Mouse (Mus musculus): Measurements from ENCODE around the gene Brd7.

Gene Brd7

GRCm38 (mm10) chr8:88357226-88357933 is 4.6 kb downstream of the Brd7 start:
- no peak for DNase-seq (ENCODE audit: low read depth, low spot score)

DNA sequence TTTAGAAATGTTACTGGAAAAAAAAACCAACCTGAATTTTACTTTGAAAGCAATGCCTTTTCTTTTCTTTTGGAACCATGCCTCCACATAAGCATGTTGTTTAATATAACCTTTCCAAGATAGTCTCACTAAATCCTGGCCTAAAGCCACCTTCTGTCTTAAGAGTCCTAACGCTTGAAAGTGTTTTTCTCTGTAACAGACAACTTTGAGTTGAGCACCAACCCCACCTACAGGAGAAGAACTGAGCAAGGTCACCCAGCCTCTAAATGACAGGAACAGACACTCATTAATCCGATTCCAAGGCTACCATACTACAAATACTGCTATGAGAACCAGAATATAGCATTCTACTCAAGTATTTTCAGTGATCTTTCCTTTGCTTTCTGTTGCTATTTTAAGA is 12.9 kb downstream of the Brd7 start:
- no peak for DNase-seq (ENCODE audit: low read depth, low spot score)

DNA sequence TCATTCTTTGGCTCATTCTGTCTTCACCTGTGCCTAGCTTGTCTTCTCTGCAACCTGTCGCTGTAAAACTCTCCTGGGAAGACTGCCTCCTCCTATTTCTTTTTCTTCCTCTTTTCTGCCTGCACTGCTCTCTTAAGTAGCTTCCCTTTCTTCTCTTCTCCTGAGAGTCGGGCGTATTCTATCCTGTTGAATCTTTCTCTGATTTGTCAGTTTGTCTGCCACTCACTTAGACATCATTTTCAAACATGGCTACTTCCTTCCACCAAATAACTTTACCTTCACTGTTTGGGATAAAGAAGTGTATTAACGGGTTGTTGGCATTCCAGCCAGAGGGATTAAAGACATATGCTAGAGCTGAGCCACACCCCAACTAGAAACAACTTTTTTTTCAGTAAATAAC is 20.0 kb downstream of the Brd7 start:
- no peak for DNase-seq (ENCODE audit: low read depth, low spot score)

DNA sequence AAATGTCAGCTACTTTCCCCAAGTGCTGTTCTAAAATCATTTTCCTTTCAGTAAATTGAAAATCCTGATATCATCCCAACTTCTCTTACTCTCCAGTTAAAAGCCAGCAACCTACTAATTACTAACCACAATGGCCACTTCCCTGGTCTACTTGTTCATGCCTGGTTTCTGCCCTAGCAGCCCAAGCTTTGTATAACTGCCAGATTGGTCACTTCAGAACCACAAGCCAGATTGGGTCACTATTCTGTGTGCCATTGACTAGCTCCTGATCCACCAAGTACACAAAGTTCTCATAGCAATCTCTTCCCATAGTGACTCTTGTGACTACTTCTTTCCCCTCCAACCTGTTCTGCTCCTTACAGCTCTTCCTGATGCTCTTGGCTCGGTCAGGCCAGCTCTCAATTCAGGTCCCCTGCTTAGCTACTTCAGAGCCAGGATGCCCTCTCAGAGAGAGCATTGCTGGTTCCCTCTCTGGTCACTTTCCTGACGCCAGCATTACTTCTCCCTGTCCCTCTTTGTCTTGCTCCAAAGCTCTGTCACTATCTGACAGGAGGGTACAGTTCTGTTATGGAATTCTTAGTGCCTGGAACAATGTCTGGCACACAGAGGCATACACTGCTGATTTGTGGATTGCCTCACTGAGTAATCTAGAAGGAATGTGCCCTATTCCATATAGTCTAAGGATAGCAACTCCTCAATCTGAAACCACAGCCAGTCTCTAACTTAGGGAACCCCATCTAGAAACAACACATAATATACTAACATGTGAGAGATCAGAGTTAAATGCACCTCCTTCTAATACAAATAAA is 21.9 kb downstream of the Brd7 start:
- no peak for DNase-seq (ENCODE audit: low read depth, low spot score)

- DNase-seq (ENCODE audit: low read depth, low spot score), result no peak
These were observed 22.8 kb downstream of the Brd7 start for GRCm38 (mm10) chr8:88339221-88339620.

DNA sequence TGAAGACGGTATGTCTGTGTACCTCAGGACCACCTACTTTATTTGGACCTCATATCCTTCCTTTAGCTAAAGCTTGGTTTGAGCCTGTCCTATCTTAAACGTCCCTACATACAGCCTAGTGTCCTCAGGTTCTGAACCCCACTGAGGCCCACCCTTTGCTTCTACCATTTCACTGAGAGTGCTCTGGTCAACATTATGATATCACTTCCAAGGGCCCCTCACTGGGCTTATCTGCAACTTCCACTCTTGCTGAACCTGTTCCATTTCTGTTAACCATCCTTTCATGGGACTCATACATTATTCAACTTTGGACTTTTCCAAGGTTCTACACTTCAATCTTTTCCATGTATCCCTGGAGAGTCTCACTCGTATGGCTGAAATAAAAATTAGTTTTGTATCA is 27.0 kb downstream of the Brd7 start:
- no peak for DNase-seq (ENCODE audit: low read depth, low spot score)

GRCm38 (mm10) chr8:88334384-88334783 is 27.6 kb downstream of the Brd7 start:
- no peak for DNase-seq (ENCODE audit: low read depth, low spot score)

DNA sequence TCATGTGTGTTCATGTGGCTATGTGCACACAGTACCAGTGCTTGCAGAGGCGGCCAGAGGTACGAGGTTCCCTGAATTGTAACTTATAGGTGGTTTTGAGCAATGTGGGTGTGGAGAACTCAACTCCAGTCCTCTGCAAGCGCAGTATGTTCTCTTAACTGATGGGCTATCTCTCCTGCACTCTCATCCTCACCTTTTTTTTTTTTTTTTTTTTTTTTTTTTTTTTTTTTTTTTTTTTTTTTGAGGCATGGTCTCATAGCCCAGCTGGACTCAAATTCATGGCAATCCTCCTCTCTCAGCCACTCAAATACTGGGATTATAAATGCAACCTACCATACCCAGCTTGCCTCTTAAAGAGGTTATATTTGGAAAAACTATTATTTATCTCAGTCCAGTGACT is 31.2 kb downstream of the Brd7 start:
- DNase-seq (ENCODE audit: low read depth, low spot score), result no peak

DNA sequence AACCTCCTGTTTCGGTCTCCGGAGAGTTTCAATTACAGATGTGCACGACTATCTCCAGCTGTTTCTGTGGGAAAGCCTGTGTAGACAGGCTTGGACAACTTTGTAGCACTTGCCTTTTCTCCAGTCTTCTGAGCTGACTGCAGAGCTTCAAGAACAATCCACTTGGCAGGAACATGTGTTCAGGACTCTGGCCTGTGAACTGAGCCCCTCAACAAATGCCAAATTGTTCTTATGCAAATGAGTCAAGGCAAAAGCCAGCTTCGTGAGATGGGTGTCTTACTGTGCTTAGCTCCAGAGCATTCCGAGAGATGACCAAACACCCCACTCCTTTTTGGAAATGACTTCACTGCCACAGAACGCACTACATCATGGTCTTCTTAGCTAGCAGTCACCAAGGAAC is 33.3 kb downstream of the Brd7 start:
- no peak for DNase-seq (ENCODE audit: low read depth, low spot score)

- DNase-seq (ENCODE audit: low read depth, low spot score), result no peak
These were observed 35.7 kb downstream of the Brd7 start for GRCm38 (mm10) chr8:88326328-88326727.

DNA sequence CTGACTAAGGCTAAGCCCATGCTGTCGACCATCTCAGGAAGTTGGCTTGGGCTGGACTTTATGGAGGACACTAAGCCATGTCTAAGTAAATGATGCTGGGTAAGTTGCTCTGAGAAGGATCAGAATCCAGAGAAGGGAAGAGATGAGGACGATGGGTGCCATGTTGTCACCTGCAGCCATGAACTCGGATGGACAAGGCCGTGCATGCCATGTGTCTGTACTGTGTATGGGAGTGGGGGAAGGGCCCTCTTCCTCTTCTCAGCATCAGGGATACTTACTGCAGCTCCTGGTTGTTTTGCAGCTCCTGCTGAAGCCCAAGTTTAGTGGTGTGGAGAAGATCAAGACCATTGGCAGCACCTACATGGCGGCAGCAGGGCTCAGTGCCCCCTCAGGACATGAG is 36.2 kb downstream of the Brd7 start:
- no peak for DNase-seq (ENCODE audit: low read depth, low spot score)

- DNase-seq (ENCODE audit: low read depth, low spot score), result peak; percentile 55
These were observed 36.7 kb downstream of the Brd7 start for GRCm38 (mm10) chr8:88325251-88325650.

DNA sequence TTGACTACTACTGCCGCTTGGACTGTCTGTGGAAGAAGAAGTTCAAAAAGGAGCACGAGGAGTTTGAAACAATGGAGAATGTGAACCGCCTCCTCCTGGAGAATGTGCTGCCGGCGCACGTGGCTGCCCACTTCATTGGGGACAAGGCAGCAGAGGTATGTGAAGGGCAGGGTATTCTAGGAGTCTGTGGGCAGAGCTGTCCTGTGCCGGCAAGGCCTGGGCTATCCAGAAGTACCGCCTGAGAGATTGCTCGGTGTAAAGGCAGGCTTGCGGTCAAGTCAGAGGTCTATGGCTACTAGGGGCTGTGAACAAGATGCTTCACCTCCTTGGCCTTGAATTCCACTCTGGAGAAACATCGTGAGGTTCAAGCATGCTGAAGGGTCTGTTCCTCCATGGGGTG is 37.2 kb downstream of the Brd7 start:
- no peak for DNase-seq (ENCODE audit: low read depth, low spot score)

GRCm38 (mm10) chr8:88323523-88323922 is 38.5 kb downstream of the Brd7 start:
- no peak for DNase-seq (ENCODE audit: low read depth, low spot score)

DNA sequence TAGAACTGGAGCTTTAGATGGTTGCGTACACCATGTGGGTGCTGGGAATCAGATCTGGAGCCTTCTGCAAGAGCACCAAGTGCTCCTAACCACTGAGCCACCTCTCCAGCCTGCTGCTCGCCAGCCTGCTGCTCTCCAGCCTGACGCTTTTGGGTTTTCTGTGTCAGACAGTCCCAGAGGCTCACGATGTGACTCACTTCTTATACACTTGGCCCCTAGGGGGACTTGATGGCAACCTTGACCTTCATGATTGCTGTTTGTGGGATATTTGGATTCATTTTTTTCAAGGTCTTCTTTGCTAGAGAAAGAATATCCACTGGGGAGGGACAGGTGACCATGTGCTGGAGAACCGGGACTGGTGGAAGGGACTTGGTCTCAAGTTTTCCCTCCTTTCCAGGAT is 40.6 kb downstream of the Brd7 start:
- no peak for DNase-seq (ENCODE audit: low read depth, low spot score)

- no peak for DNase-seq (ENCODE audit: low read depth, low spot score)
These were observed 41.9 kb downstream of the Brd7 start for GRCm38 (mm10) chr8:88320134-88320533.

DNA sequence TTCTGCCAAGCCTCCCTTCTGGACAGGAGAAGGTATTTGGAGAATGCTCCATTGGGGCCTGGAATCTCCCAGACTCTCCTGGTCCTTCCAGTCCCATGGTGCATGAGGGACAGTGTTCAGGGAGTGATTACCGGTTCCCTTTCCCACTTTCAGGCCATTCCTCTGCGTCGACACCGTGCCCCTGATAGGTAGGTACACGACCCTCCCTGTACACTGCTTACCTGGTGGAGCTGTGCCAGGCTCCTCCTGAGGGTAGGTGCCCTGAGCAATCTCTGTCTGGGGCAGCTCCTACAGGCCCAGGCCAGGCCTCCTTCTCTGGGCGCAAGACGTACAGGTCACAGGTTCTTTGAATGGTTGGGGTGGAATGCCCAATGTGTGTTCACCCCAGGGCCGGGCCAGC is 43.8 kb downstream of the Brd7 start:
- no peak for DNase-seq (ENCODE audit: low read depth, low spot score)

DNA sequence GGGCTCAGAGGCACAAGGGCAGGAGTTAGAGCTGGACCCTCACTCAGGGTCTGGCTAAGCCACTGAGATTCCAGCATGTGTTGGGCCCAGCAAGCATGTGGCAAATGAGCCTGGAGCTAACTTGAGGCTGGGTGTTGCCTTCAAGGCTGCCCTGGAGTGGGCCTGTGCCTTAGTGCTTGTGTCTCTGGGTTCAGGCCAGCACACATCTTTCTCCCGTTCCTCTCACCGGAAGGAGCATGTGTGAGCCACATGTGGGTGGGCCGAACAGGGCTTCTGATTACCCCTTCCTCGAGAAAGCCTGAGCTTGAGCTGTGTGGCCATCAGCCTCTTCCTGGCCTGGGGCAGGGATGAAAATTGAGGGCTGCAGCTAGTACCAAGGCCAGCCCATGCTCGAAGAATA is 44.7 kb downstream of the Brd7 start:
- no peak for DNase-seq (ENCODE audit: low read depth, low spot score)

- no peak for DNase-seq (ENCODE audit: low read depth, low spot score)
These were observed 45.7 kb downstream of the Brd7 start for GRCm38 (mm10) chr8:88316139-88316931.

- no peak for DNase-seq (ENCODE audit: low read depth, low spot score)
These were observed 46.7 kb downstream of the Brd7 start for GRCm38 (mm10) chr8:88315302-88315701.

GRCm38 (mm10) chr8:88313991-88314390 is 48.0 kb downstream of the Brd7 start:
- no peak for DNase-seq (ENCODE audit: low read depth, low spot score)

DNA sequence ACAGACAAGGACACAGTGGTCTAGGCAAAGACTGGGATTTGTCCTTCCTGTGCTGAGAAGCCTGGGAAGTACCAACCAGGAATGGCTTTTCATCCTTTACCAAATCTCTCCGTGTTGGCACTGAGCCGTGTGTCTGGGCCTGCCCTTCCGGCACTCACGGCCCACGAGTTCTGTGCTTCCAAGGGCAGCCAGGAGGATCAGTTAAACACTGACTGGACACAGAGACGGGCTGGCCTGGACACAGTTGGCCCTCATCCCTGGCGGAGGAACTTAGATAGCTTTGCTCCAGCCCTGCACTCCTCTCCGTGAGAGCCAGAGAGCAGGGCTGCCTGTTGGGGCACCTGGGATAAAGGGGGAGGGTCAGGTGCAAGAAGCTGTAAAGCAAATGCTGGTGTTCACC is 49.0 kb downstream of the Brd7 start:
- DNase-seq (ENCODE audit: low read depth, low spot score), result no peak

All from mesoderm, embryonic 11.5 days (tissue).